Mouse (Mus musculus): ENCODE measurements around the gene Tnfrsf9.

The Tnfrsf9 gene

GRCm38 (mm10) chr4:150926924-150927705 is 12.8 kb downstream of the Tnfrsf9 start:
- no peak for DNase-seq (ENCODE audit: low spot score in 2 of 2)

- DNase-seq (ENCODE audit: low spot score in 2 of 2): no peak
Measured at GRCm38 (mm10) chr4:150927789-150928188, 13.4 kb downstream of the Tnfrsf9 start.

- no peak for DNase-seq (ENCODE audit: low spot score in 2 of 2)
Measured at GRCm38 (mm10) chr4:150933503-150933902, 19.1 kb downstream of the Tnfrsf9 start.

GRCm38 (mm10) chr4:150937293-150938062 is 23.1 kb downstream of the Tnfrsf9 start:
- peak in 1 of 2 experiments; percentile 15 for DNase-seq (ENCODE audit: low spot score in 2 of 2)

DNA sequence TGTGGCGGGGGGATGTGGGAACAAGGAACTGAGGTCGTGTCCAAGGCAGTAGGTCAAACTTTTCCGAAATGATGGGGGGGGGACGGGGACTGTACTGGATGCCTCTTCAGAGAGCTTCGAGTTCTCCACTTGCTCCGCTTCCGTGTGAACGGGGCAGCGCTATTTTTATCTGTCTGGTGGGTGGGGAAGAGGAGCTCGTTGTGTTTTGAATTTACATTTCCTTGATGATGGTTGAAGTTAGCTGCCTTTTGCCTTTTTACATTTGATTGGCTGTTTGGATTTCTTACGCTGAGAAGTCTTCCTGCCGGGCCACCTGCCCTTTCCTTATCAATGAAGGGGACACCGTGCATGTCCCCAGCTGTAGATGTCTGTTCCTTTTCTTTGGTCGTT is 23.7 kb downstream of the Tnfrsf9 start:
- no peak for DNase-seq (ENCODE audit: low spot score in 2 of 2)

DNA sequence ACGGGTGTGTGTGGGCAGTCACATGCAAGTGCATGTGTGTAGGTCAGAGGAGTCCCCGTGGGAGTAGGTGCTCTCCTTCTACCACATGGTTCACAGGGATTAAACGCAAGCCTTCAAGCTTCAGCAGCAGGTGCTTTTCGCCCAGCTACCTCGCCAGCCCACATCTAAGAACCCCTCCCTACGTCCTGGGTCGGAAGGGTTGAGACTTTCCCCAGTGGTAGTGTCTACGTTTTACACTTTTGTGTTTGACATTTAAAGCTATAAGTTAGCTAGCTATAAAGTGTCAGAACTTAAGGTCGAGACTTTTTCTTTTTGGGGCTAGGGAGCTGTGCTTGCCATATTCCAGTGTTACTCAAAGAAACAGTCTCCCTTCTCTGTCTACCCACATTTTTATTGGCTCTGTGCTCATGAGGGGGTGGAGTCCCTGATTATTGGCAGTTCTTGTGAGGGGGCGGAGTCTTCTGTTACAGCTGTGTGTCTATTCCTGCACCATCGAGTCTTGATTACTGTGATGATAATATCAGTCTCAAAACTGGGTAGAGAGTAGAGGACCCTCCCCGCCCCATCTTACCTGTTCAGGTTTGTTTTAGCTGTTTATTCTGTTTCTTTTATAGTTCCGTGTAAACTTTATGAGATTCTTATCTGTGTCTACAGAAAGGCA is 25.8 kb downstream of the Tnfrsf9 start:
- DNase-seq (ENCODE audit: low spot score in 2 of 2): no peak

- DNase-seq (ENCODE audit: low spot score in 2 of 2): no peak
Measured at GRCm38 (mm10) chr4:150944707-150945106, 30.3 kb downstream of the Tnfrsf9 start.

GRCm38 (mm10) chr4:150950972-150951371 is 36.6 kb downstream of the Tnfrsf9 start:
- no peak for DNase-seq (ENCODE audit: low spot score in 2 of 2)

DNA sequence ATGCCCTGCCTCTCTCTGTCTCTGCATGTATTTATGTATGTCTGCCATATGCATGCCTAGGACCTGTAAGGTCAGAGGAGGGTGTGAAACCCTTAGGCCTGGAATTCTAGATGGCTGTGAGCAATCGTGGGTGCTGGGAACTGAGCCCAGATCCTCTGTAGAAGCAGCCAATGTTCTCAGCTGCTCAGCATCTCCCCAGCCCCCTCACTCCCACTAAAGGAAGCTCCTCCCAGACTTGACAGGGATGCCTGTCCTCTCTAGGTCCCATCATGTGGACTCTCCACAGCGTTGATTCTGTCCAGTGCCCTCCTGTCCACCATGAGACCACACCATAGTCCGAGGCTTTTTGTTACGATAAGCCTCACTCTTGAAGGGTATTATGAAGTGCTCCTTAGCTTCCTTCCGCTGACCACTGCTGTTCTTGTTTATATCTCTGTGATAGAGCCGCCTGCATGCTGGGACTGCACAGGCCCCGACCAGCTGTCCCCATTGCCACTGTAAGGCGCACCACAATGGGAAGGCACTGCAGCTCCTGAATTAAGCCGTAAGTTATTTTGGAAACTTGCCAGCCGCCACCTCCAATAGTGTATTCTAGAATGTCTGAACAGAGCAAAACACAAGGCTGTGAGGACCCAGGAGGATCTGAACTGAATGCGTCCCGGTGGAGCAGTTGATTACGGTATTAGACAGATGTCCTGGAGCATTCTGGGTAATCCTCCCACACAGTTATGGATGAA is 42.2 kb downstream of the Tnfrsf9 start:
- no peak for DNase-seq (ENCODE audit: low spot score in 2 of 2)

- no peak for DNase-seq (ENCODE audit: low spot score in 2 of 2)
Measured at GRCm38 (mm10) chr4:150957106-150957458, 42.7 kb downstream of the Tnfrsf9 start.

DNA sequence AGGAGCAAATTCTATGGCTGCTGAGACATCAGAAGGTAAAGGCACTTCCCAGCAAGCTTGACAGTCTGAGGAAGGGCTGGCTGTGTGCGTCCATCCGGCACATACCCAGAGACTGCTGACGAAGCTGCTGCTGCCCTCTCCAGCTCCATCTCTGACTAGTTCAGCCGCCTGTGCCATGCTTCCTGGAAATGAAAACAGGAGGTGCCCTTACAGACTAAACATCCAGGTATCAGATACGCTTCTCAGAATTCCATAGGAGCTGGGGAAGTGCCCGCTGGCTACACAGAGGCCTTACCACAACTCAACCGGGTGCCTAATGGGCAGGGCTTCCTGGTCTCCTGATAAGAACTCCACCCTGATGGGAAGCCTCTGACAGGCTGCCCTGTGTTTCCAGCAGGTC is 44.2 kb downstream of the Tnfrsf9 start:
- DNase-seq (ENCODE audit: low spot score in 2 of 2): no peak

DNA sequence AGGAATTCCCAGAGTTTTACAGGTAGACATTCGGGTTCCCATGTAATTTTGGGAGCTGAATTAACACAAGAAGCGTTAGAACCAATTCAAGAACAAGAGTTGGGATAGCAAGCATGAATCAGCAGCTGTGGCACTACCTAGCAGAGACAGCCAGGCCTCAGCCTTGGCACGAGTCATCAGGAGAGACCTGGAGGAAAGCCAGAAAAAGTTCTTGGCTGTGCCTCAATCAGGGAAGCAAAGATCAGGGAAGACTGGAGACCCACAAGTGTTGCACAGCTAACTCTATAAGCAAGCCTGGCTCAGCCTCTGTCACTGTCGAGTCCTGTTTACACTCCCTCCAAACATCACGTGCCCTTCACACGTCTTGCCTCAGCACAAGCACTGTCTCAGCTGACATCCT is 47.9 kb downstream of the Tnfrsf9 start:
- DNase-seq (ENCODE audit: low spot score in 2 of 2): no peak

- DNase-seq (ENCODE audit: low spot score in 2 of 2): no peak
Measured at GRCm38 (mm10) chr4:150963711-150964110, 49.3 kb downstream of the Tnfrsf9 start.

GRCm38 (mm10) chr4:150964635-150965554 is 50.5 kb downstream of the Tnfrsf9 start:
- DNase-seq (ENCODE audit: low spot score in 2 of 2): peak; percentile 68 to 83

GRCm38 (mm10) chr4:150965555-150965951 is 51.2 kb downstream of the Tnfrsf9 start:
- no peak for DNase-seq (ENCODE audit: low spot score in 2 of 2)

DNA sequence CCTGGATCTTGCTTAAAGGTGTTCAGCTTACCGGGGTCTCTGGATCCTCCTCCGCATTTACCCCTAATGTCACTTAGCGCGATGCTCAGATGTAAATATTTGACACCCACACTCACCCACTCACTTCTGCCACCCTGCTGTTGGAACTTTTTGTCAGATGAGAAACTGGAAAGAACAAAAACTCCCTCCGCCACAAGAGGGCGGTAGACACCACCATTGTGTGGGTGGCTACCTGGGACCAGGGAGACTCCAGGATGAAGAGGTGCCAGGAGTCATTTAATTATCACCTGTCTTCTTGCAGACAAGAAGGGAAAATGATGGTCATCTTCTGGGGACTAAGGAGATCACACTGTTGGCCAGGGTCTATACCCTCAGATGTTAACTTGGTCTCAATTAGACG is 52.2 kb downstream of the Tnfrsf9 start:
- peak; percentile 13 to 62 for DNase-seq (ENCODE audit: low spot score in 2 of 2)

DNA sequence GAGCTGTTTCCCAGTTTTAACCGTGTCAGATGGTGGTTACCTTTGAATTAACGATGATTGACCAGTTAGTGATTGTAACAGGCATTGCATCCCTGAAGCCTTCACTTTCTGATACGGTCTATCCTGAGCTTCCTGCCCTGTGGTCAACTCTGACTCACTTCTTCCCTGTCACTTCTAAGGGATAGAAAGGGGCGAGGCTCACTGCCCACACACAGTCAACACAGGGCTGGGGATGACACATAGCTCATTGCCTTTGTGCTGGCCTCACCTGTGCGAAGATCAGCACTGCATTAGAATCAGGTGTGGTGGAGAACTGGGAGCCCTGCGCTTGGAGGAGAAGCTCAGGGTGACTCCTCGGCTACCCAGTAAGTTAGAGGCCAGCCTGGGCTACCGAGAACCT is 54.6 kb downstream of the Tnfrsf9 start:
- no peak for DNase-seq (ENCODE audit: low spot score in 2 of 2)

- no peak for DNase-seq (ENCODE audit: low spot score in 2 of 2)
Measured at GRCm38 (mm10) chr4:150973264-150973663, 58.9 kb downstream of the Tnfrsf9 start.

DNA sequence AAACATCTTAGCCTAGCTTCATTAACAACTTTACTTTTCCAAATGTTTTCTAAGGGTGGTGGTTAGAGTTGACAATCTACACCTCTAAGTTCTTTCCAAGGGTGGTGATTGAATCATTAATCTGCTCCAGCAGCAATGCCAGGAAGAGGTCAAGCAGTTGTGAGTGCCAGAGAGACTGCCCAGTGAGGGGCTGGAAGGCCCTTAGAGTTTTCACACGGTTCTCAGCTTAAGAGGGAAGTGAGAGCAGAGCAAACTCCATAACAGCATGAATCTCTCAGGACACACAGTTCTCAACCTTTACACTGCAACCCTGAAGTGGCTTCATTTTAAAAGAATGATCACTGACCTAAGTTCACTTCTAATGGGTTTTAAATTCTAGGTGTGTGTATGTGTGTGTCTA is 60.8 kb downstream of the Tnfrsf9 start:
- no peak for DNase-seq (ENCODE audit: low spot score in 2 of 2)

DNA sequence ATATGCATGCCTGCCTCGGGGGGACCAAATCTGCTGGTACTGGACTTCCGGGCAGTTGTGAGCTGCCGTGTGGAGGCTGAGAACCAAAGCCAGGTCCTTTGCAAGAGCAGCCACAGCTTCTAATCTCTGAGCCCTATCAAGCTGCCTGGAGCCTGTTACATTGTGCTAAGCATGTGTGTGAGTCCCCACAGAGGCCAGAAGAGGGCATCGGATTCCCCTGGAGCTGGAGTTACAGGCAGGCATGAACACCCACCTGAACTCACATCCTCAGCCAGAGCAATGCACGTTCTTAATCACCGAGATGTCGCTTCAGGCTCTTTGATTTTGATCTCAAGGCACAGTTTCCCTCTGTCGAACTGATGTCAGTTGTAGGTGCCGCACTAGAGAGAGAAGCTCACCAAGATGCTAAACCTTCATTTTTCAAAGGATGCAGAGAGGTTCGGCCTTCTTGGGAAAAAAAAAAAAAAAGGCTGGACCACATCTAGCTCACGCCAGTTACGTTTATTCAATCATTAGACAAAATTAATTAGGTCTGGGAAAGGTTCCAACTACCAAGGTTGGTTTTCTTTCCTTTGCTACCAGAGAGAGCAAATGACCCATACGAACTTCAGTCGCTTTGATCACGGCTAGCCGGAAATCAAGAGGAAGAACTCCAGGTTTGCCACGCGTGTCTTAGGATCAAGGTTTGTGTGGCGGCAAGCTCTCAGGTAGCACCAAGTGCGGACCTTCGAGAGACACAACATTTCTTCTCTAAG is 64.0 kb downstream of the Tnfrsf9 start:
- no peak for DNase-seq (ENCODE audit: low spot score in 2 of 2)

All from urinary bladder, adult 18-20 months (tissue).